Mouse (Mus musculus) MN1 (cell line): ENCODE measurements around the gene Myrfl.

ENCODE experiments used
- DNase-seq: peaks from one replicate; pipeline ENCODE4 v3.0.0-alpha.2; 2016; ENCODE audit warnings: low spot score

The Myrfl gene

DNA sequence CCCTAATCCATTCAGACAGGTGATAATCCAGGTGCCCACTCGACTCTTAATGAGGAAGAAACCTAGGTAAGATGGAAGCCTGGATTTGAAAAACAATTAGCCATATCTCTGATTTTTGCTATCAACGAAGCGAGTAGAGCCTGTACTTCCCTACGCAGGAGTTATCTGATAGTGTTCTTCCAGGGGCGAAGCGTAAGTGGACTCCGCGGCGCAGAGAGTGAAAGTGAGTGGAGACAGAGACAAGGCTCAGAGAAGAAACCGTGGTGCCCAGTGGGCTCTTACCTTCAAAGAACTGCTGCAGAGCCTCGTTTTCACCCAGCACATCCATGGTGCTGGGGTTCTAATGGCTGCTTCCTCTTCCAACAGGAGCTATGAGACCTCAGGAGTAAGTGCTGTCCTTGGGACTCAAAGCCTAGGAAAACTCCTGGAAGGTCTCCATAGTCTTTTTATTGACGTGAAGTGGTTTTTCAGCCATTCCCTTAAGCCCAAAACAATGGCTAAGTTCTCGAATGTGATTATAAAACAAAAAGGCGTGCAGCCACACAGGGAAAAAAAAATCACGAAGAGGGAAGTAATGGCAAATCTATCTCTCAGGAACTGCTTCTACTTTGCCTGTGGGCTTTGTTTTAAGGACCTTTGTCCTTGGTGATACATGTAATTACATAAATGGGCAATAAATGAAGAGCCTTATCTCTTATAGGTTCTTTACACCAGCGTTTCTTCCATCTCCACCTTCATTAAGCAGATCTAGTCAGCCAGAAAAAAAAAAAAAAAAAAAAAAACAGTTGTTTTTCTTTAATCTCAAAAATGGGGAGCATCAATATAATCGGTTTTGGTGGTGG, at the start of gene Myrfl:
Gene Myrfl, minus strand, starts transcription at position 584 of the 842 bp plus-strand sequence.
- DNase-seq, result no peak

GRCm38 (mm10) chr10:116944940-116945339, 48.2 kb upstream of the Myrfl start:
- DNase-seq, result no peak

DNA sequence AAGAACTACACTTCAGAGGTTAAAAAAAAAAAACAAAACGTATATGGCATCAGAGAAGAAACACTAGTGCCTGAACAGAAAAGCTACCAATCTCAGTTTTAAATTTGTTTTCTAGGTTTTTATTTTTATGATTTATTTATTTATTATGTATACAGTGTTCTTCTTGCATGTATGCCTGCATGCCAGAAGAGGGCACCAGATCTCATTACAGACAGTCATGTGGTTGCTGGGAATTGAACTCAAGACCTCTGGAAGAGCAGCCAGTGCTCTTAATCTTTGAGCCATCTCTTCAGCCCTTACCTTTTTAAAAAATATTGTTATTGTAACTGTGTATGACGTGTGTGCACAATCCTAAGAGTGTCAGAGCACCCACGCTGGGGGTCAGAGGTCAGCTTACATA, 47.4 kb upstream of the Myrfl start:
- no peak for DNase-seq

- DNase-seq, result peak; percentile 40
These were observed 46.3 kb upstream of the Myrfl start for GRCm38 (mm10) chr10:116943025-116943424.

DNA sequence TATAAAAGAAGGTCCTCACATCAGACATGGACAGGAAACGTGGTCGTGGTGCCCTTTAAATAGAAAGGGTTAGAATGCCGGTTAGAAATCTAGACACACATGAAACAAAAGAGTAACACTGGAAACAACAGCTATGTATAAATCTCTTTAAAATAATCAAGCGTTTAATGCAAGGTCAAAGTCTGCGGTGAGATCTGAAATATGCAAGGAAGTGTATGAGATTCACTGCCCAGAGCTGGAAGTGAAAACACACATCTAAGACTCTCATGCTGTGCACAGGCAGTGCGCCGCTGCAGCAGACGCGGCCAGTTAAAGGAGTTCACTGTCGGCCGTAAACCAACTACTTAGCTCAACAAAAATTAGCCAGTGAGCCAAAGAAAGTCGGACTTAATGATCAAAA, 38.3 kb upstream of the Myrfl start:
- DNase-seq, result no peak

DNA sequence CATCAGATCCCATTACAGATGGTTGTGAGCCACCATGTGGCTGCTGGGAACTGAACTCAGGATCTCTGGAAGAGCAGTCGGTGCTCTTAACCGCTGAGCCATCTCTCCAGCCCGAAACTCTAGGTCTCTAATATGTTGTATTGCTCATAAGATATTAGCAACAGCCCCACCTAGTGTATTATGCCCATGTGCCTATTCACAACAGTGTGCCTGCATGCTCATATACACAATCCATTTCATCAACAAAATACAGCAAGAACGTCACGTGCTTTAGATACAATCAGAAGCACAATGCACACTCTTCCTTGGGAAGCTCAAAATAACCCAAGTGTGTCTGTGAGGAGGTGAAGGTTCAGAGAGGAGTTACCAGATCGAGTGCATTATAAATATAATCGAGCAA, 37.1 kb upstream of the Myrfl start:
- DNase-seq, result no peak

DNA sequence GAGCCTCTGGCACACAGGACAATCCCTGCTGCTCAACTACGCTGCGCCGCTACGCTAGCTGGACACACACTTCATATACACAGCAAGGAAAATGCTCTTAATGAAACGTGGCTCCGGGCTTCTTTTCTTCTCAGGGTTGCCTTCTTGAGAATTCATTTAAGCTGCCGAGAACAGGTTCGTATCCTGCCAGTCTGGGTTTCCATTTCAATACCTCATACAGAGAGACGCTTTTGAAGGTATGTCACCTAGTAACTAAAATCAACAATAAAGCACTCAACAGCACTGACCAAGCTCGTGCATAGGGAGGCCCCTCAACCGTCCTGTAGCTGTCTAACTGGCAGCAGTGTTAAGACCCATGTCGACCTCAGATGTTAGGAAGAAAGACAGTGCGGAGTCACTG, 35.7 kb upstream of the Myrfl start:
- DNase-seq, result no peak

DNA sequence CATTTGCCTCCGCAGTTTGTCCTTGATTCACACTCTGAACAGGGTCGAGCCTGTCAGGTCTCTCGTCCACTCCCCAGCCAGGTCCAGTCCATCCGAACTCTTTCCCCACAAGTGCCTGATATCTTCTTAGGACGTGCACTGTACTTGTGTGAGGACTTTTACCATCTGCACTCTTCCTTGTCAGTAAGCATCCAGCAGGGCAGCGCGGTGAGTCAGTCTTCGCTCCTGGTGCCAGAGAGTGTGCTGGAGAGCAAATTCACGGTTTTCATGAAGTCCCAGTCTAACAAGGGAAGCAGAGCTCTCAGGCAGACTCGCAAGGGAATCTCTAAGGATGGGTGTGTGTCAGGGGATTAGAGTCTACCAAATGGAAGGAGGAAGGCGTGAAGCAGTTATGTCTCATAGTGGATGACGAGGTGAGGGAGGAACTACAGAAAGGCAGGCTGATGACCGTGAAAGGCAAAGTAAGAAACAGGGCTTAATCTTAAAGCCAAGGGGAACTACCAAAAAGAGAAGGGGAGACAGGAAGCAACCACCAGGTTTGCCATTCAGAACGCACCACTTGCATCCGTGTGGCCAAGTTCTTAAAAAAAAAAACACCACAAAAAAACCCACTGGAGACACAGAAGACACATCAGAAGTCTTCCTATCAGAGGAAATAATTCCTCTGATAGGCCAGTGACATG, 34.9 kb upstream of the Myrfl start:
- no peak for DNase-seq

DNA sequence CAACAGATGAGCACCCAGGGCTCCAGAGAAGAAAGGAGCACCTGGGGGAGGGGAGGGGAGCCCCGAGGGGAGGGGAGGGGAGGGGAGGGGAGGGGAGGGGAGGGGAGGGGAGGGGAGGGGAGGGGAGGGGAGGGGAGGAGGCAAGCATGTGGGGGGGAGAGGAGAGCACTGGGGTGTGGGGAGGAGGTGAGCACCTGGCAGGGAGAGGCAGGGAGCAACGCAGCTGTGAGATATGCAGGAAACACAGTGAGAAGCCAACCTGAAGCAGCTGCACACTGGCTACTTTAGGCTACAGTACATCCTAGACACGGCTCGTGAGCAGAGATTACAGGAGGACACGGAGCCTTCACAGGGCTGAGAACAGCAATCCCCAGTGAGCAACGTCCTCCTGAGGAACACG, 34.2 kb upstream of the Myrfl start:
- no peak for DNase-seq

DNA sequence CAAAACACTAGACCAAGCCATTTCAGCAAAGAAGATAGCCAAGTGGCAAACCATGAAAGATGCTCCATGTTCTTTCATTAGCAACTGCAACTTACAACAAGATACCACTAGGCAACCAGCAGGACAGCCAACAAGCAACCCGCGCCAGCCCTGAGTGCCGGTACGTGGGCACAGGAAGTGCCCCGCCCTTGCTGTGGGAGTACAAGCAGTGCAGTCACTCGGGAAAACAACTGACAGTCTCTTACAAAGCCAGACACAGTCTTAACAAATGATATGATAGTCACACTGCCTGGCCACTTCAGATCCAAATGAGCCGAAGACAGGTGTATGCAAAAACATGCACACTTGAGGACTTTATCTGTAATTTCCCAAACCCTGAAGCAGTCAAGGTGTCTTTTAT, 33.8 kb upstream of the Myrfl start:
- DNase-seq, result peak; percentile 26

GRCm38 (mm10) chr10:116928826-116929225, 32.1 kb upstream of the Myrfl start:
- no peak for DNase-seq

GRCm38 (mm10) chr10:116926428-116927113, 29.9 kb upstream of the Myrfl start:
- DNase-seq, result no peak

- DNase-seq, result no peak
These were observed 27.2 kb upstream of the Myrfl start for GRCm38 (mm10) chr10:116923651-116924495.

DNA sequence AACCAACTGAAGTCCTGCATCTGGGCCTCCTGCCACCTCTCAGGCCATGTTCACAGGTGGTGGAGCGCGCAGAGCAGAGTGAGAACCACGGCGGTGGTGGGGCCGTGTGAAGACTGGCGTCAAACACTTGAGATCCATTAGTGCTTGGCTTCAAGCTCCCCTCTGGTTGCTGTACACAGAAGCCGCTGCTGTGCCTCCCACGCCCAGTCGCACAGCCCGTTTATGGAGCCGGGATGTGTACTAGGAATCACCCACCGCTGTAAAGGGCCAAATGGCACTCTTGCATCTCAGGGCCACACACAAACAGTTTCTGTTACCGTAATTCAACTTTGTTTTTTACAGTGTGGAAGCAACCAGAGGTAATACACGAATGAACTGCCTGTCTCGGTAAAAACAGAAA, 25.4 kb upstream of the Myrfl start:
- no peak for DNase-seq

GRCm38 (mm10) chr10:116921416-116921815, 24.7 kb upstream of the Myrfl start:
- no peak for DNase-seq

GRCm38 (mm10) chr10:116920641-116921040, 23.9 kb upstream of the Myrfl start:
- no peak for DNase-seq

DNA sequence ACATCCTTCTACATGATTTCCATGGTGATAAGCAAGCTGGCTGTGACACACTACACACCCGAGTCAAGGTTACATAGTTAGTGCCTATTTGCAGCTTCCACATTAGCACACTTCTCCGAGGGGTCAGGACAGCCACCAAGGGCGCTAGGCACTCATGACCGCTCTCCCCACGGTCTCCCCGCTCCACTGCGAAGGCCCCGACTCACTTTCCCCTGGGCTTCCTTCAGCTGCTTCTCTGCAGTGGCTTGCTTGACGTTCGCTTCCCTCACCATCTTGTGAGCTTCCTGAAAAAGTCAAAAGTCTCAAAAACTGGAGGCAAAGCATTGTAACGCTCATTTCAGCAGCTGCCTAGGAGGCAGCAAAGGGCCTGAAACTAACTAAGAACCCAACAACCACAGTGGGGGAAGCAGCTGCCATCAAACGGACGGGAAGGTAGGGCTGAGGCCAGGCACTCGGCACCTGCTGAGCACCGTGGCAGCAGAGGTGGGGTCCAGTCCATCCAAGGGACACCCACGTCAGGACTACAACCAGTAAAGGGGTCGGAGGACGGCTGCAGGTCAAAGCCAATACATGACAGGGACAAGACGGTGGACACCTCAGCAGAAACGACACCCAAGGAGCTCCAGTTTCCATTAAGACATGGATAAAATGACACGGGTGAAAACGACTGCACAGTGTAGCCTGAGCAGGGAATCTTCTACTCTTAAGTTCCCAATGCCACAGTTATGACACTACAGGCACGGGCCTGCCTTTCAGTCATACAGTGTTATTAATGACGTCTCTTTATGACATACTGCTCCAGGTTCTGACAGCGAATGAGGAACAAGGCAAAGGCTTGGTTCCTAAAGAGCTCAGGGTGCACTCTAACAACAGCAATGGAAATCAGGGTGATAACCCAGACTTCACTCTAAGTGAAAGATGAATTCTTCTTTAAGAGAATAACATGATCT, 22.9 kb upstream of the Myrfl start:
- DNase-seq, result no peak

GRCm38 (mm10) chr10:116916581-116916980, 19.9 kb upstream of the Myrfl start:
- DNase-seq, result no peak

- DNase-seq, result no peak
These were observed 18.6 kb upstream of the Myrfl start for GRCm38 (mm10) chr10:116915286-116915685.

DNA sequence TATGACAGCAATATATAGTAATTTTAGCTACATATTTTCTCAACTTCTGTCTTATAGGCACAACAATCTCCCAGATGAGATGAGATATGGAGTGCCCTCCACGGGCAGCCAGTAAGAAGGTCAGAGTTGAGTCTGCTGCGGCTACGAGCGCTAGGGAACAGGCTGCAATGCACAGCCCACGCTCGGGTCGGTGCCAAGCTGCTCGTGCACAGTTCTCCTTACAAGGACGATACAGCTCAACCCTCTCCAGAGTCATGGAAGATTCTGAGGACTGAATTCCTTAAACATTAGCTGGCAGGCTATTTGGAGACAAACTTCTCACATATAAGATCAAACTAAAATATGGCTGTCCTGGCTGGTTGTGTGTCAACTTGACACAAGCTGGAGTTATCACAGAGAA, 17.9 kb upstream of the Myrfl start:
- DNase-seq, result no peak
